Mouse (Mus musculus): Measurements from ENCODE around the gene Thyn1. TPM values are rescaled to one million over a fixed set of nuclear protein-coding genes. Genes with fewer than 3 reads are reported as not detected.

Thyn1 gene
- polyA plus RNA-seq (2014; fragmentation: Illumina TruSeq; extraction: RNeasy Lipid Tissue Mini Kit (QIAGEN cat#74804); ENCODE audit: low read depth, low replicate concordance): 41.5 TPM

GRCm38 (mm10) chr9:26999461-27000395 is at the start of gene Thyn1, which contains the start of gene Acad8:
Gene Thyn1 (plus strand): TSS chr9:26999710.
Gene Acad8 (minus strand): TSS chr9:26999566.

GRCm38 (mm10) chr9:27029828-27030762 is 30.6 kb downstream of the Thyn1 start, which contains the start of the genes Vps26b and Ncapd3:
Gene Vps26b (minus strand): TSS chr9:27030065.
Gene Ncapd3 (plus strand): TSS chr9:27030175.

Other genes starting within 250 kb of the Thyn1 start
- gene Glb1l2, start 193.2 kb upstream of the Thyn1 start, polyA plus RNA-seq (2014; fragmentation: Illumina TruSeq; extraction: RNeasy Lipid Tissue Mini Kit (QIAGEN cat#74804); ENCODE audit: low read depth, low replicate concordance): 153 TPM
- not detected for gene Glb1l3, start 138.8 kb upstream of the Thyn1 start, polyA plus RNA-seq (2014; fragmentation: Illumina TruSeq; extraction: RNeasy Lipid Tissue Mini Kit (QIAGEN cat#74804); ENCODE audit: low read depth, low replicate concordance)
- gene Gm1110, start 76.6 kb upstream of the Thyn1 start, polyA plus RNA-seq (2014; fragmentation: Illumina TruSeq; extraction: RNeasy Lipid Tissue Mini Kit (QIAGEN cat#74804); ENCODE audit: low read depth, low replicate concordance): not detected
- 37.6 TPM for gene Acad8, start 144 bp upstream of the Thyn1 start, polyA plus RNA-seq (2014; fragmentation: Illumina TruSeq; extraction: RNeasy Lipid Tissue Mini Kit (QIAGEN cat#74804); ENCODE audit: low read depth, low replicate concordance)
- 28.0 TPM for gene Vps26b, start 30.4 kb downstream of the Thyn1 start, polyA plus RNA-seq (2014; fragmentation: Illumina TruSeq; extraction: RNeasy Lipid Tissue Mini Kit (QIAGEN cat#74804); ENCODE audit: low read depth, low replicate concordance)
- 15.6 TPM for gene Ncapd3, start 30.5 kb downstream of the Thyn1 start, polyA plus RNA-seq (2014; fragmentation: Illumina TruSeq; extraction: RNeasy Lipid Tissue Mini Kit (QIAGEN cat#74804); ENCODE audit: low read depth, low replicate concordance)
- gene Jam3, start 155.7 kb downstream of the Thyn1 start, polyA plus RNA-seq (2014; fragmentation: Illumina TruSeq; extraction: RNeasy Lipid Tissue Mini Kit (QIAGEN cat#74804); ENCODE audit: low read depth, low replicate concordance): 33.7 TPM

Measured in kidney, adult 10 weeks (tissue).